10 mouse cellular contexts compared by ENCODE assay signal in genomic region chr11:76479729-76480128, GRCm38 (mm10).
A peak's percentile ranks its signal among the peaks of the same experiment; 100 is the strongest.
DNase-seq lines count a peak whose midpoint lies in the region; ATAC-seq lines count a peak whose summit lies in the region.
"Had no signal": no experiment of that assay in that cellular context is flagged by ENCODE, and none has a peak within 500 bp of the region (broad histone marks: within the 10 kb centered on the region; RNA-seq: fewer than 3 reads in every experiment).

No protein-coding gene starts in this region.

- no peak overlapping the region for H3K27ac ChIP-seq in neural tube, embryonic 15.5 days (replicated peaks)
- H3K27ac ChIP-seq: liver, embryonic 14.5 days had no signal

- WGBS in neural tube, embryonic 15.5 days: 98% methylated on average over 4 of the region's 4 CpGs

- ATAC-seq in neural tube, embryonic 15.5 days (ENCODE audit: low FRiP score): no peak

- H3K36me3 ChIP-seq in megakaryocyte, embryonic 14.5 days (replicated peaks; ENCODE audit: low read length): peaks cover 8% of the 10 kb centered on the region
- H3K36me3 ChIP-seq in neural tube, embryonic 15.5 days: peaks cover 21% of the 10 kb centered on the region

- H3K4me2 ChIP-seq in neural tube, embryonic 15.5 days: no peak overlapping the region

- H3K4me1 ChIP-seq in megakaryocyte, embryonic 14.5 days: peaks cover 66% of the 10 kb centered on the region
- peaks cover 21% of the 10 kb centered on the region for H3K4me1 ChIP-seq in neural tube, embryonic 15.5 days

- H3K4me3 ChIP-seq in megakaryocyte, embryonic 14.5 days (replicated peaks): peak overlapping the region; percentile 75
- no peak overlapping the region for H3K4me3 ChIP-seq in neural tube, embryonic 15.5 days (replicated peaks)

- no peaks in the 10 kb centered on the region for H3K27me3 ChIP-seq in megakaryocyte, embryonic 14.5 days (replicated peaks)
- no peaks in the 10 kb centered on the region for H3K27me3 ChIP-seq in neural tube, embryonic 15.5 days (replicated peaks)

- no peaks in the 10 kb centered on the region for H3K9me3 ChIP-seq in megakaryocyte, embryonic 14.5 days
- no peaks in the 10 kb centered on the region for H3K9me3 ChIP-seq in neural tube, embryonic 15.5 days (replicated peaks)

- no peak overlapping the region for H3K9ac ChIP-seq in neural tube, embryonic 15.5 days (replicated peaks)
- H3K9ac ChIP-seq: liver, embryonic 14.5 days had no signal

- peak; percentile 28 for DNase-seq in adrenal gland, postnatal 25 days
- DNase-seq in adrenal gland, postnatal 10 days: no peak
- peak; percentile 35 to 47 for DNase-seq in lung, postnatal 4 days
- no peak for DNase-seq in lung, postnatal 25 days (ENCODE audit: low spot score)
- DNase-seq in thymus, postnatal 4 days: peak; percentile 48
- DNase-seq in layer of hippocampus, postnatal 10 days (ENCODE audit: low spot score in 2 of 2): no peak
- DNase-seq: gastrocnemius, postnatal 14 days had no signal

Comparison
In these comparisons a context has a peak if more than half of its experiments do, and no peak if none do; other contexts are left out.
1. DNase-seq: peak in adrenal gland, postnatal 25 days (single experiment), lung, postnatal 4 days (2 of 2) and thymus, postnatal 4 days (single experiment); none in adrenal gland, postnatal 10 days (single experiment), lung, postnatal 25 days (single experiment) and layer of hippocampus, postnatal 10 days (0 of 2).